In genomic region chr12:112794356-112794816, GRCm38 (mm10) we compare ENCODE assay signal across 11 mouse cellular contexts. TPM values are rescaled to one million over a fixed set of nuclear protein-coding genes. Genes with fewer than 3 reads are reported as not detected.
DNase-seq lines count a peak whose midpoint lies in the region; ATAC-seq and TF ChIP-seq lines count a peak whose summit lies in the region.
"Had no signal": no experiment of that assay in that cellular context is flagged by ENCODE, and none has a peak within 500 bp of the region (broad histone marks: within the 10 kb centered on the region; RNA-seq: fewer than 3 reads in every experiment).

No protein-coding gene starts in this region.

- H3K36me3 ChIP-seq in intestine, embryonic 14.5 days (ENCODE audit: control insufficient read depth, insufficient read depth, low read length): no peaks in the 10 kb centered on the region
- no peaks in the 10 kb centered on the region for H3K36me3 ChIP-seq in intestine, postnatal 0 days (ENCODE audit: control insufficient read depth, insufficient read depth)
- H3K36me3 ChIP-seq in E14TG2a.4 (ENCODE audit: insufficient read depth, low read length) (no peaks in the 10 kb centered on the region), MEL (ENCODE audit: control insufficient read depth in 1 of 2, insufficient read depth in 2 of 2, low read length in 2 of 2) (peaks cover 0 to 34% of the 10 kb centered on the region in 2 experiments; a peak in 2 of 4 replicates)
- H3K36me3 ChIP-seq in limb, embryonic 14.5 days (ENCODE audit: control insufficient read depth, insufficient read depth, low read length): no peaks in the 10 kb centered on the region
- H3K36me3 ChIP-seq: forebrain, embryonic 15.5 days; hindbrain, embryonic 13.5 days had no signal

- DNase-seq in intestine, embryonic 14.5 days (ENCODE audit: low spot score): no peak
- no peak for DNase-seq in MEL (ENCODE audit: low read depth, low spot score)
- no peak for DNase-seq in limb, embryonic 14.5 days (ENCODE audit: low spot score)
- DNase-seq in embryo, embryonic 10.5 days (ENCODE audit: low spot score): no peak
- no peak for DNase-seq in kidney, adult 9 months
- DNase-seq: thymus, postnatal 25 days had no signal

- H3K4me1 ChIP-seq in intestine, embryonic 14.5 days (replicated peaks; ENCODE audit: control insufficient read depth, insufficient read depth, low read length): peaks cover 58% of the 10 kb centered on the region
- 0 out of 2 replicates have a peak, but pooled peaks cover 5% of the 10 kb centered on the region for H3K4me1 ChIP-seq in intestine, postnatal 0 days (replicated peaks; ENCODE audit: control insufficient read depth, insufficient read depth, low read length)
- H3K4me1 ChIP-seq in E14TG2a.4 (replicated peaks; ENCODE audit: low read depth, low read length) (peaks cover 87% of the 10 kb centered on the region), MEL (ENCODE audit: control insufficient read depth in 1 of 2, insufficient read depth in 2 of 2, low read length in 2 of 2) (peaks cover 22 to 58% of the 10 kb centered on the region in 2 experiments)
- H3K4me1 ChIP-seq in limb, embryonic 14.5 days (ENCODE audit: control insufficient read depth, insufficient read depth, low read length): peaks cover 29% of the 10 kb centered on the region

- H3K9ac ChIP-seq in intestine, embryonic 14.5 days (ENCODE audit: low read length): no peak overlapping the region
- H3K9ac ChIP-seq in intestine, postnatal 0 days (ENCODE audit: low read depth, low read length): no peak overlapping the region
- H3K9ac ChIP-seq in MEL (ENCODE audit: control insufficient read depth, low read depth, low read length, poor library complexity, severe bottlenecking): peak overlapping the region; percentile 58
- H3K9ac ChIP-seq in limb, embryonic 14.5 days (ENCODE audit: low read depth, low read length, severe bottlenecking): peak overlapping the region; percentile 3; the same call in 1 of the 2 replicates
- H3K9ac ChIP-seq: forebrain, embryonic 15.5 days; hindbrain, embryonic 13.5 days had no signal

- no peaks in the 10 kb centered on the region for H3K9me3 ChIP-seq in intestine, embryonic 14.5 days (ENCODE audit: control insufficient read depth, low read length)
- no peaks in the 10 kb centered on the region for H3K9me3 ChIP-seq in intestine, postnatal 0 days (ENCODE audit: control insufficient read depth)
- H3K9me3 ChIP-seq in E14TG2a.4 (ENCODE audit: low read length) (no peaks in the 10 kb centered on the region), MEL (replicated peaks; ENCODE audit: insufficient read depth, low read length) (no peaks in the 10 kb centered on the region)
- H3K9me3 ChIP-seq in limb, embryonic 14.5 days (ENCODE audit: control insufficient read depth, low read length): no peaks in the 10 kb centered on the region
- H3K9me3 ChIP-seq: forebrain, embryonic 15.5 days; hindbrain, embryonic 13.5 days had no signal

- TF ChIP-seq EP300 in MEL (IDR thresholded peaks at IDR 0.05; ENCODE audit: low read depth in 1 of 2, low read length in 2 of 2): no peak; a peak in 1 of 4 replicates

- TF ChIP-seq POLR2A in MEL (IDR thresholded peaks at IDR 0.05; ENCODE audit: control insufficient read depth in 1 of 2, insufficient read depth in 1 of 2, low read depth in 1 of 2, low read length in 2 of 2, poor library complexity in 1 of 2): 0 out of 4 replicates have a peak, but pooled peaks of 1 of the 2 experiments have one; percentile 40
- no peak for TF ChIP-seq POLR2A in limb, embryonic 14.5 days (IDR thresholded peaks at IDR 0.05; ENCODE audit: borderline replicate concordance, extremely low read depth, insufficient read depth, insufficient read length)

- H3K4me2 ChIP-seq in intestine, embryonic 14.5 days (ENCODE audit: low read length): peak overlapping the region; percentile 36
- H3K4me2 ChIP-seq in intestine, postnatal 0 days (replicated peaks; ENCODE audit: low read depth): no peak overlapping the region; the same call in 1 of the 2 replicates
- no peak overlapping the region for H3K4me2 ChIP-seq in limb, embryonic 14.5 days (replicated peaks; ENCODE audit: low read depth, low read length, severe bottlenecking)
- H3K4me2 ChIP-seq: forebrain, embryonic 15.5 days; hindbrain, embryonic 13.5 days had no signal

- H3K27ac ChIP-seq in intestine, embryonic 14.5 days (ENCODE audit: low read depth): 0 out of 2 replicates have a peak overlapping the region, but pooled peaks have one; percentile 22
- H3K27ac ChIP-seq in intestine, postnatal 0 days (ENCODE audit: low read depth, low read length): no peak overlapping the region
- H3K27ac ChIP-seq in MEL (ENCODE audit: control insufficient read depth, low read depth, low read length): peak overlapping the region; percentile 70
- no peak overlapping the region for H3K27ac ChIP-seq in limb, embryonic 14.5 days (replicated peaks; ENCODE audit: low read depth, low read length)
- H3K27ac ChIP-seq: forebrain, embryonic 15.5 days; hindbrain, embryonic 13.5 days had no signal

- no peak for TF ChIP-seq RAD21 in MEL (IDR thresholded peaks at IDR 0.05; ENCODE audit: low read depth, low read length)

- no peak for ATAC-seq in intestine, embryonic 14.5 days (replicated peaks; ENCODE audit: low FRiP score, low TSS enrichment, low read depth)
- ATAC-seq in intestine, postnatal 0 days: no peak
- no peak for ATAC-seq in limb, embryonic 14.5 days (ENCODE audit: low FRiP score, low read depth)
- ATAC-seq: forebrain, embryonic 15.5 days had no signal

- WGBS in intestine, embryonic 14.5 days: 18% methylated on average over 7 of the region's 7 CpGs
- WGBS in intestine, postnatal 0 days: 30% methylated on average over 7 of the region's 7 CpGs
- 21% methylated on average over 7 of the region's 7 CpGs for WGBS in limb, embryonic 14.5 days

- H3K79me2 ChIP-seq in MEL (ENCODE audit: control insufficient read depth, insufficient read depth, low read length, poor library complexity): no peaks in the 10 kb centered on the region; the same call in 1 of the 2 replicates

- no peak overlapping the region for H3K4me3 ChIP-seq in intestine, embryonic 14.5 days (ENCODE audit: low read depth, low read length)
- H3K4me3 ChIP-seq in intestine, postnatal 0 days (ENCODE audit: low read depth, low read length): no peak overlapping the region
- H3K4me3 ChIP-seq in E14TG2a.4 (replicated peaks; ENCODE audit: low read length) (peak overlapping the region; percentile 76), MEL (ENCODE audit: control insufficient read depth in 1 of 2, insufficient read depth in 1 of 2, low read depth in 2 of 2, low read length in 2 of 2) (peak overlapping the region; percentile 44 to 46)
- no peak overlapping the region for H3K4me3 ChIP-seq in limb, embryonic 14.5 days (replicated peaks; ENCODE audit: low read length)
- H3K4me3 ChIP-seq: forebrain, embryonic 15.5 days; hindbrain, embryonic 13.5 days had no signal

- no peak for TF ChIP-seq CTCF in intestine, postnatal 0 days (IDR thresholded peaks at IDR 0.05; ENCODE audit: low read depth)
- TF ChIP-seq CTCF in E14TG2a.4 (conservative IDR thresholded peaks at IDR 0.05; ENCODE audit: low read length): no peak
- no peak for TF ChIP-seq CTCF in MEL (IDR thresholded peaks at IDR 0.05 in 2 of 3, conservative IDR thresholded peaks at IDR 0.05 in 1 of 3; ENCODE audit: control insufficient read depth in 1 of 3, insufficient read depth in 1 of 3, low read depth in 2 of 3, low read length in 3 of 3, poor library complexity in 1 of 3, severe bottlenecking in 1 of 3)

- no peaks in the 10 kb centered on the region for H3K27me3 ChIP-seq in intestine, embryonic 14.5 days (replicated peaks; ENCODE audit: control insufficient read depth, insufficient read depth, low read length)
- H3K27me3 ChIP-seq in intestine, postnatal 0 days (replicated peaks; ENCODE audit: control insufficient read depth, insufficient read depth, low read length): 0 out of 2 replicates have a peak, but pooled peaks cover 3% of the 10 kb centered on the region
- H3K27me3 ChIP-seq in E14TG2a.4 (ENCODE audit: insufficient read depth, low read length): 0 out of 2 replicates have a peak, but pooled peaks cover 1% of the 10 kb centered on the region
- H3K27me3 ChIP-seq in MEL (ENCODE audit: control insufficient read depth in 1 of 2, insufficient read depth in 2 of 2, low read length in 2 of 2): no peaks in the 10 kb centered on the region
- no peaks in the 10 kb centered on the region for H3K27me3 ChIP-seq in limb, embryonic 14.5 days (ENCODE audit: control insufficient read depth, insufficient read depth, low read length)
- H3K27me3 ChIP-seq: forebrain, embryonic 15.5 days had no signal

RNA-seq across cellular contexts. Expression of gene Ahnak2, which starts 8.1 kb away (rescaled TPM):
- 2.9 and 3.1 TPM in 2 replicates for polyA plus RNA-seq in intestine, embryonic 14.5 days (2014; fragmentation: Nextera tagmentation; extraction: Ambion mirVana)
- polyA plus RNA-seq in intestine, postnatal 0 days (2015; fragmentation: Nextera tagmentation; extraction: Ambion mirVana): 1.6 TPM in 2 replicates
- 1.2 and 2.6 TPM in 2 replicates for total RNA-seq in MEL (2012; rRNA removed)
- 10 to 100 TPM in 1 of 2 experiments, not detected in 1; 11.4 TPM for polyA plus RNA-seq in MEL (2012; ENCODE audit: insufficient read depth in 1 of 2, insufficient read length in 2 of 2, low read depth in 1 of 2, low replicate concordance in 2 of 2, missing spikeins in 1 of 2)
- polyA plus RNA-seq in limb, embryonic 14.5 days (2012; rRNA removed): 2.1 and 2.5 TPM in 2 replicates
- polyA plus RNA-seq in limb, embryonic 14.5 days (2014; fragmentation: Nextera tagmentation; extraction: Ambion mirVana): 3.3 TPM in 2 replicates
- total RNA-seq: neutrophil, adult 5-6 weeks had no signal

RNA-seq across cellular contexts. Expression of gene Clba1, which starts 14.4 kb away (rescaled TPM):
- 4.3 and 7.0 TPM in 2 replicates for polyA plus RNA-seq in intestine, embryonic 14.5 days (2014; fragmentation: Nextera tagmentation; extraction: Ambion mirVana)
- 3.6 TPM in 2 replicates for polyA plus RNA-seq in intestine, postnatal 0 days (2015; fragmentation: Nextera tagmentation; extraction: Ambion mirVana)
- 11.2 and 15.2 TPM in 2 replicates for total RNA-seq in MEL (2012; rRNA removed)
- 10 to 100 TPM in 1 of 2 experiments, not detected in 1; 21.4 TPM for polyA plus RNA-seq in MEL (2012; ENCODE audit: insufficient read depth in 1 of 2, insufficient read length in 2 of 2, low read depth in 1 of 2, low replicate concordance in 2 of 2, missing spikeins in 1 of 2)
- polyA plus RNA-seq in limb, embryonic 14.5 days (2012; rRNA removed): 3.7 and 4.8 TPM in 2 replicates
- polyA plus RNA-seq in limb, embryonic 14.5 days (2014; fragmentation: Nextera tagmentation; extraction: Ambion mirVana): 5.7 and 6.2 TPM in 2 replicates

RNA-seq across cellular contexts. Expression of gene Pld4, which starts 33.9 kb away (rescaled TPM):
- polyA plus RNA-seq in intestine, embryonic 14.5 days (2014; fragmentation: Nextera tagmentation; extraction: Ambion mirVana): 12.6 and 13.0 TPM in 2 replicates
- 6.7 and 6.9 TPM in 2 replicates for polyA plus RNA-seq in intestine, postnatal 0 days (2015; fragmentation: Nextera tagmentation; extraction: Ambion mirVana)
- total RNA-seq in MEL (2012; rRNA removed): 9.7 and 9.8 TPM in 2 replicates
- polyA plus RNA-seq in MEL (2012; ENCODE audit: insufficient read depth in 1 of 2, insufficient read length in 2 of 2, low read depth in 1 of 2, low replicate concordance in 2 of 2, missing spikeins in 1 of 2): 10 to 100 TPM in 1 of 2 experiments, not detected in 1; 16.4 TPM
- 15.7 and 16.9 TPM in 2 replicates for polyA plus RNA-seq in limb, embryonic 14.5 days (2012; rRNA removed)
- polyA plus RNA-seq in limb, embryonic 14.5 days (2014; fragmentation: Nextera tagmentation; extraction: Ambion mirVana): 13.4 and 14.0 TPM in 2 replicates

RNA-seq across cellular contexts. Expression of gene Cdca4, which starts 34.8 kb away (rescaled TPM):
- 116 and 126 TPM in 2 replicates for polyA plus RNA-seq in intestine, embryonic 14.5 days (2014; fragmentation: Nextera tagmentation; extraction: Ambion mirVana)
- 22.6 and 24.1 TPM in 2 replicates for polyA plus RNA-seq in intestine, postnatal 0 days (2015; fragmentation: Nextera tagmentation; extraction: Ambion mirVana)
- total RNA-seq in MEL (2012; rRNA removed): 245 and 279 TPM in 2 replicates
- 100 to 1,000 TPM in 1 of 2 experiments, not detected in 1; 274 TPM for polyA plus RNA-seq in MEL (2012; ENCODE audit: insufficient read depth in 1 of 2, insufficient read length in 2 of 2, low read depth in 1 of 2, low replicate concordance in 2 of 2, missing spikeins in 1 of 2)
- 81.0 and 89.9 TPM in 2 replicates for polyA plus RNA-seq in limb, embryonic 14.5 days (2012; rRNA removed)
- polyA plus RNA-seq in limb, embryonic 14.5 days (2014; fragmentation: Nextera tagmentation; extraction: Ambion mirVana): 113 and 126 TPM in 2 replicates

Comparison
In these comparisons a context has a peak if more than half of its experiments do, and no peak if none do; other contexts are left out.
1. H3K27ac ChIP-seq: peak in intestine, embryonic 14.5 days (single experiment) and MEL (single experiment); none in intestine, postnatal 0 days (single experiment) and limb, embryonic 14.5 days (single experiment).
2. H3K4me3 ChIP-seq: peak in E14TG2a.4 (single experiment) and MEL (2 of 2); none in intestine, embryonic 14.5 days (single experiment), intestine, postnatal 0 days (single experiment) and limb, embryonic 14.5 days (single experiment).
3. H3K9ac ChIP-seq: peak in MEL (single experiment) and limb, embryonic 14.5 days (single experiment); none in intestine, embryonic 14.5 days (single experiment) and intestine, postnatal 0 days (single experiment).